Mouse (Mus musculus): ENCODE data around the gene Rnf13. TPM values are rescaled to one million over a fixed set of nuclear protein-coding genes. Genes with fewer than 3 reads are reported as not detected.
"Not testable (repeated sequence)": the region's sequence is repeated elsewhere in the genome, so short reads cannot be mapped to it uniquely, and the experiment has no call there.

The Rnf13 gene
- polyA plus RNA-seq, 1 experiment from 2014 or later = 138 TPM

GRCm38 (mm10) chr3:57789005-57789962 is 53.4 kb downstream of the Rnf13 start:
- no peaks in the 10 kb centered on the region for H3K36me3 ChIP-seq (ENCODE audit: insufficient read depth, low read length)
- no peak overlapping the region for H3K4me3 ChIP-seq (replicated peaks; ENCODE audit: low read depth, low read length)
- 85% methylated on average over 7 of the region's 7 CpGs for WGBS
- no peaks in the 10 kb centered on the region for H3K27me3 ChIP-seq (ENCODE audit: insufficient read depth, low read length)
- no peak overlapping the region for H3K27ac ChIP-seq
- no peaks in the 10 kb centered on the region for H3K4me1 ChIP-seq (replicated peaks; ENCODE audit: insufficient read depth, low read length)
- no peak overlapping the region for H3K9ac ChIP-seq (ENCODE audit: low read depth, low read length)
- H3K9me3 ChIP-seq (replicated peaks; ENCODE audit: low read length) = no peaks in the 10 kb centered on the region
- DNase-seq (ENCODE audit: low spot score) (no peak), ATAC-seq (replicated peaks; ENCODE audit: low FRiP score, low read depth) (no peak)
- no peak overlapping the region for H3K4me2 ChIP-seq (ENCODE audit: low read length)
- no peak for TF ChIP-seq CTCF (IDR thresholded peaks at IDR 0.05; ENCODE audit: low read depth)

GRCm38 (mm10) chr3:57791104-57791503 is 55.2 kb downstream of the Rnf13 start:
- no peaks in the 10 kb centered on the region for H3K9me3 ChIP-seq (replicated peaks; ENCODE audit: low read length)
- H3K4me1 ChIP-seq (replicated peaks; ENCODE audit: insufficient read depth, low read length) = no peaks in the 10 kb centered on the region
- H3K9ac ChIP-seq (ENCODE audit: low read depth, low read length) = no peak overlapping the region
- 92% methylated on average over 3 of the region's 3 CpGs for WGBS
- H3K36me3 ChIP-seq (ENCODE audit: insufficient read depth, low read length) = no peaks in the 10 kb centered on the region
- H3K4me3 ChIP-seq (replicated peaks; ENCODE audit: low read depth, low read length) = no peak overlapping the region
- no peak overlapping the region for H3K4me2 ChIP-seq (ENCODE audit: low read length)
- no peak for TF ChIP-seq CTCF (IDR thresholded peaks at IDR 0.05; ENCODE audit: low read depth)
- DNase-seq (ENCODE audit: low spot score) (no peak), ATAC-seq (replicated peaks; ENCODE audit: low FRiP score, low read depth) (no peak)
- H3K27me3 ChIP-seq (ENCODE audit: insufficient read depth, low read length) = no peaks in the 10 kb centered on the region
- no peak overlapping the region for H3K27ac ChIP-seq

GRCm38 (mm10) chr3:57795071-57795470 is 59.2 kb downstream of the Rnf13 start:
- H3K27me3 ChIP-seq (ENCODE audit: insufficient read depth, low read length); H3K4me2 ChIP-seq (ENCODE audit: low read length); ATAC-seq (replicated peaks; ENCODE audit: low FRiP score, low read depth); H3K9ac ChIP-seq (ENCODE audit: low read depth, low read length); H3K9me3 ChIP-seq (replicated peaks; ENCODE audit: low read length); H3K4me1 ChIP-seq (replicated peaks; ENCODE audit: insufficient read depth, low read length); H3K36me3 ChIP-seq (ENCODE audit: insufficient read depth, low read length); DNase-seq (ENCODE audit: low spot score); H3K4me3 ChIP-seq (replicated peaks; ENCODE audit: low read depth, low read length): not testable (repeated sequence)
- WGBS = 54% methylated on average over 6 of the region's 6 CpGs
- H3K27ac ChIP-seq = peak overlapping the region; percentile 47; the same call in 1 of the 2 replicates

GRCm38 (mm10) chr3:57815447-57815846 is 79.6 kb downstream of the Rnf13 start:
- WGBS = 85% methylated on average over 6 of the region's 6 CpGs
- ATAC-seq (replicated peaks; ENCODE audit: low FRiP score, low read depth) = no peak
- H3K4me2 ChIP-seq (ENCODE audit: low read length) = no peak overlapping the region

GRCm38 (mm10) chr3:57825866-57826265 is 90.0 kb downstream of the Rnf13 start:
- no peak overlapping the region for H3K27ac ChIP-seq
- no peak for ATAC-seq (replicated peaks; ENCODE audit: low FRiP score, low read depth)
- no peaks in the 10 kb centered on the region for H3K4me1 ChIP-seq (replicated peaks; ENCODE audit: insufficient read depth, low read length)
- H3K9me3 ChIP-seq (replicated peaks; ENCODE audit: low read length) = no peaks in the 10 kb centered on the region
- H3K36me3 ChIP-seq (ENCODE audit: insufficient read depth, low read length) = 0 out of 2 replicates have a peak, but pooled peaks cover 8% of the 10 kb centered on the region
- no peak for TF ChIP-seq CTCF (IDR thresholded peaks at IDR 0.05; ENCODE audit: low read depth)
- WGBS = 88% methylated on average over 3 of the region's 3 CpGs
- H3K4me3 ChIP-seq (replicated peaks; ENCODE audit: low read depth, low read length) = no peak overlapping the region
- DNase-seq (ENCODE audit: low spot score) = no peak
- no peaks in the 10 kb centered on the region for H3K27me3 ChIP-seq (ENCODE audit: insufficient read depth, low read length)
- no peak overlapping the region for H3K4me2 ChIP-seq (ENCODE audit: low read length)
- no peak overlapping the region for H3K9ac ChIP-seq (ENCODE audit: low read depth, low read length)

More at GRCm38 (mm10) chr3:57815447-57815846, 79.6 kb downstream of the Rnf13 start:
- Histone ChIP-seq H3K27me3 (ENCODE audit: insufficient read depth, low read length) (no peaks in the 10 kb centered on the region), H3K4me3 (replicated peaks; ENCODE audit: low read depth, low read length) (no peak overlapping the region), H3K4me1 (replicated peaks; ENCODE audit: insufficient read depth, low read length) (no peaks in the 10 kb centered on the region), H3K36me3 (ENCODE audit: insufficient read depth, low read length) (no peaks in the 10 kb centered on the region), H3K9ac (ENCODE audit: low read depth, low read length) (no peak overlapping the region), H3K27ac (no peak overlapping the region), H3K9me3 (replicated peaks; ENCODE audit: low read length) (no peaks in the 10 kb centered on the region)
- DNase-seq (ENCODE audit: low spot score) = peak; percentile 65
- peak; percentile 78 for TF ChIP-seq CTCF (IDR thresholded peaks at IDR 0.05; ENCODE audit: low read depth)

- no peak overlapping the region for H3K4me3 ChIP-seq (replicated peaks; ENCODE audit: low read depth, low read length)
- 90% methylated on average over 11 of the region's 11 CpGs for WGBS
- no peak for ATAC-seq (replicated peaks; ENCODE audit: low FRiP score, low read depth)
- no peak overlapping the region for H3K9ac ChIP-seq (ENCODE audit: low read depth, low read length)
- no peak overlapping the region for H3K4me2 ChIP-seq (ENCODE audit: low read length)
- no peaks in the 10 kb centered on the region for H3K4me1 ChIP-seq (replicated peaks; ENCODE audit: insufficient read depth, low read length)
- H3K9me3 ChIP-seq (replicated peaks; ENCODE audit: low read length) = no peaks in the 10 kb centered on the region
- no peak overlapping the region for H3K27ac ChIP-seq
- 0 out of 2 replicates have a peak, but pooled peaks cover 8% of the 10 kb centered on the region for H3K36me3 ChIP-seq (ENCODE audit: insufficient read depth, low read length)
- H3K27me3 ChIP-seq (ENCODE audit: insufficient read depth, low read length) = no peaks in the 10 kb centered on the region
- DNase-seq (ENCODE audit: low spot score) = no peak
- TF ChIP-seq CTCF (IDR thresholded peaks at IDR 0.05; ENCODE audit: low read depth) = no peak
Observed at GRCm38 (mm10) chr3:57833585-57833984, 97.7 kb downstream of the Rnf13 start.
